Mouse (Mus musculus) c-Kit-positive CD71-positive TER-119-positive erythroid progenitor cells, embryonic 14.5 days (primary cell): ENCODE results near the gene Acss2.
"Not testable (repeated sequence)": the region's sequence is repeated elsewhere in the genome, so short reads cannot be mapped to it uniquely, and the experiment has no call there.

Experiments
- DNase-seq: peaks from one replicate; pipeline ENCODE4 v3.0.0-alpha.2; 2013; ENCODE audit warnings: low spot score

Acss2 gene

GRCm38 (mm10) chr2:155538463-155539057 lies 20.8 kb downstream of the Acss2 start:
- DNase-seq: not testable (repeated sequence)

- DNase-seq: no peak
Observed at GRCm38 (mm10) chr2:155539696-155540095, 21.9 kb downstream of the Acss2 start.

DNA sequence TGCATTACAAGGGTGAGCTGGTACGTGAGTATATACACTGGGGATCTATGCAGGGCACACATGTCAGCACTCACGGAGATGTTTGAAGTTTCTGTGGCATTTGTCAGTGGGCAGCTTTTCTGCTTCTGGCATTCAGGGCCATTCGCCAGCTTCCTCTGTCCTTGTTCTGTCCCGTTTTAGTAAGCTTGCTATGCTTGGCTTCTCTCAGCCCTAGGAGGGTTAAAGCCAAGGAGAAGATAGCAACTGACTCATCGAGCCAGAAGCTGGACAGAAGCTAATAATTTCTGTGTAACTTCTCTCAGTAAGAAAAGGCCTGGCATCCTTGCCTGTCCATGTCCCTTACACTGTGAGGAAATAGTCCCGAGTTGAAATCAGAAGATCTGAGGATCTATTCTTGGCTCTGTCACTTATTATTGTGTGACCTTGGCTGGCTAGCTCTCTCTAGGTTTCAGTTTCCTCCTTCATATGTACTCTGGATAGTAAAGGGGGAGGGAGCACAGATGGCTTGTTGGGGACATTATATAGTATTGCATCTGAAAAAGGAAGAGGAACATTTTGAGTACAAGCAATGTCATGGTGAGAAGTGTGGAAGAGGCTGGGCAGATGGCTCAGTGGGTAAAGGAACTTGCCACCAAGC lies 23.2 kb downstream of the Acss2 start:
- no peak for DNase-seq

- no peak for DNase-seq
Observed at GRCm38 (mm10) chr2:155546955-155547354, 29.2 kb downstream of the Acss2 start.

- DNase-seq: no peak
Observed at GRCm38 (mm10) chr2:155552336-155552735, 34.6 kb downstream of the Acss2 start.

DNA sequence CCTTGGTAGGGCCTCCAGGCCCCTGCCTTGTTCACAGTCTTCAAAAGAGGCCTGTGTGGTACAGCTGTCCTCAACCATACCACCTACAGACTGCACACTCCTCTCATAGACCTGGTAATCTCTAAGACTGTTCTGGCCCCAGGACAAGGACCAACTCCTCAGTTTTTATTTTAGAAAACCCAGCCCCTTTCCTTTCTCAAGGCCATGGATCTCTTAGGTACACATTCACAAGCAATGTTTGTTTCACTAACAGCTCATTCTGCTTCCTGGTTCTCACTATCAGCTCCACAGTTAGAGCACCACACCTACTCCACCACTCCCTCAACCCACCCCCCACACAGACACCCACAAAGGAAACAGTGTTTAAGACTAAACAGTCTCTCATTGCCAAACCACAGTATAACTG lies 35.2 kb downstream of the Acss2 start:
- peak; percentile 46 for DNase-seq

DNA sequence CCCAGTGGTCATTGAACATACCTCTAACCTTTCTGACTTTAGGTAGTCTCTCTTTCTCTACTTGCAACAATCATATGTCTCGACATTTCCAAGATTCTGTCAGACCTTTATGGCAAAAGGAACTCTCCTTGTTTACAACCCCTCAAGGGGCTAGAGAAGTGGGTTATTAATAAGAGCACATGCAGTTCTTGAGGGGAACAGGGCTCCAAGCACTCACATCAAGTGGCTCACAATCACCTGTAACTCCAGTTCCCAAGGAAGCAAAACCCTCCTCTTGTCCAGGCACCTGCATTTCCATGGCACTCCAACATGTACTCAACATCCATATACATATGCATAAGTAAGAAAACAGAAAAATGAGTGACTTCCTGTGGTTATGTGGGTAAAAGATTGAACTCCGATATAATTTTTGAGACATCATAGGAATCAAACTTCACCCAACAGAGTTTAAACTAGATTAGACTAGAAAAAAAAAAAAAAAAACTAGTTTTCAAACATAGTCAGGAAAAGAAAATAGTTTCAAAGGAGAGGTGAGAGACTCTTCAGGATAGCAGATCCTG lies 36.8 kb downstream of the Acss2 start:
- DNase-seq: no peak

DNA sequence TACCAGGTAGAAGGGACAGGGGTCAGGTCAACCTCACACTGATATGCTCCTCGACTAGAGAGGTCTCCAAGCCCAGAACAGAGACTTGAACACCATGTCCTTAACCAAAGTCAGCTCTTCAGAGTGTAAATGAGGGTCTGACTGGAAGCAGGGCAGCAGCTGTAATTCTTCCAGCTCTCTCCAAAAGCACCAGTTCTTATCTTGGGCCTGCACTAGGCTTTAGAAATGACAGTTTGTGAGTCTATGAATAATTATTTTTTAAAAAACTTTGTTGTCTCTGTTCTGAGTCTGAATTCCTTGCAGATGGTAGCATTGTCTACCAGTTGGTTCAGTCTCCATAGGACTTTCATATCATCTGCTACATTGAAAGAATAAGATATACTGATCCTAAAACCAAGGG lies 44.5 kb downstream of the Acss2 start:
- no peak for DNase-seq

GRCm38 (mm10) chr2:155562934-155563333 lies 45.2 kb downstream of the Acss2 start:
- no peak for DNase-seq

DNA sequence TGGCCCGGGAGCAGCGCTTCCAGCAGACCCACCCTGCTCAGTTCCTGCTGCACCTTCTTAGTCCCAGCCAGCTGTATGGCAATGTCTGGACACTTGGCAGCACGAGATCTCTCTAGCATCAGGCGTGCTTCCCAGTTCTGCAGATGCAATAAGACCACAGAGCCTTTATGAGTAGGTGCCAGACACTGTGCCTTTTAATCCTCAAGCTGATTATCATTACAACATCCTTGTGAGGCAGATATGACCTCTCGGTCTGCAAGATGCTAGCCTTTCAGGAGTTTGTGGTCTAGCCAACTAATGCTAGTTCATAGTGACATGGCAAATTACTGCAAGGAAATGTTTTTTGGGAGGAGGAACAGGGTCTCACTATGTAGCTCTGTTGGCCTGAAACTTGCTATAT lies 50.0 kb downstream of the Acss2 start:
- no peak for DNase-seq

DNA sequence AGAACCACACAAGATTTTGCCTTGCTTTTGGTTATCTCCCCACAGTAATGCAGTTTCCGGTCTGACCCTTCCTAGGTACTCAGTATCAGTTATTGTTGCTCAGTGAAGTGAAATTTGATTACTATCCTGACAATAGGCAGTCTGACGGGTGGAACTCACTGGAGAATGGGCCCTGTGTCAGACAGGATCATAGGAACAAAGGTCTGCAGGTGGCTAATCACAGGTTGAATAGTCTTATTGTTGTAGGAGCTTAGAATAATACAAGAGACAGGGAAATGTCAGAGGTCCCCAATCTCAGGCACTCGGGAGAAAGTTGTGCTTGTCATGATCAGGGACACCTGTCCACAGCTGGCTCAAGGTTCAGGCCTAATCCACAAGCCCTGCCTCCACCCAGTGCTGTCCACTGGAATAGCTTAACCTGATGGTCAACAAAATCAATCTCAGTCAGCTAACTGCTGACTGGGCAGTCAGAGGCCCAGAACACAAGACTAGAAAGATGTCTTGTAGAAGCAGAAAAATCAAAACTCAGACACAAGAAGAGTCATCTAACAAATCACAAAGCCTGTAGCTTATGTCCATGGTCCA lies 51.6 kb downstream of the Acss2 start:
- no peak for DNase-seq

- DNase-seq: no peak
Observed at GRCm38 (mm10) chr2:155573001-155573400, 55.3 kb downstream of the Acss2 start.

DNA sequence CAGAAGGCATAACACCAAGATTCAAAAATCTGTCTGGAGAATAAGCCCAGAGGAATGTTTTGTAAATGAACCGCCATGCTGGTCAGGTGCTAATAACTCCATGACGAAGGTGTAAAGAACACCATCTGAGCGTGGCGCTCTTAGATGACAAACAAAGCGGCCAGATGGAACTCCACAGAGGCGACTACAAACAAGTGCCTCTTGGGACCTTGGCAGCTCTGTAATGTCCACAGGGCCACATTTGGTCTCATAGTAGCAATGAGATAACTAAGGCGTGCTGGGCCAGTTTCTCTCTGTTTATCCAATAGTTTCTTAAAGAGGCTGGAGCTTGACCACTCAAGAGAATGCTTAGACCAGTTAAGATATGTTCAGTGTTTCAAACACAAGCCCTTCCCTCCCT lies 56.2 kb downstream of the Acss2 start:
- no peak for DNase-seq

GRCm38 (mm10) chr2:155574700-155575099 lies 57.0 kb downstream of the Acss2 start:
- DNase-seq: no peak

DNA sequence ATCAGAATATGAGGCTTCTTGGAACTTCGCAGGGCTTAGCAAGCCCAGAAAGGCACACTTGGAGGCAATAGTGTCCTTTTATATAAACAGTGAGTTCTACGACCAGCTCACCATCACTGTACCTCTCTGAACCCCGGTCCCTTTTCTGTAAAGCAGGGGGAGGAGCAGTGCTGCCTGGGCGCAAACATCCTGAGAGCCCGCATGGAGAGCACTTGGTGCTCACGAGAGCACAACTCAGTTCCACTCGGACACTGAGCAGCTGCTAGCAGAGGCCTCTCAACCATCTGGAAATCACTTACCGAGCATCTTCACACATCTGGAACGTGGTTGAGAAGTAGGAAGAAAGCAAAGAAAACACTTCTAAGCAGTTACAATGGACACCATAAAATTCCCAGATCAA lies 58.9 kb downstream of the Acss2 start:
- no peak for DNase-seq

- no peak for DNase-seq
Observed at GRCm38 (mm10) chr2:155580331-155580730, 62.6 kb downstream of the Acss2 start.

DNA sequence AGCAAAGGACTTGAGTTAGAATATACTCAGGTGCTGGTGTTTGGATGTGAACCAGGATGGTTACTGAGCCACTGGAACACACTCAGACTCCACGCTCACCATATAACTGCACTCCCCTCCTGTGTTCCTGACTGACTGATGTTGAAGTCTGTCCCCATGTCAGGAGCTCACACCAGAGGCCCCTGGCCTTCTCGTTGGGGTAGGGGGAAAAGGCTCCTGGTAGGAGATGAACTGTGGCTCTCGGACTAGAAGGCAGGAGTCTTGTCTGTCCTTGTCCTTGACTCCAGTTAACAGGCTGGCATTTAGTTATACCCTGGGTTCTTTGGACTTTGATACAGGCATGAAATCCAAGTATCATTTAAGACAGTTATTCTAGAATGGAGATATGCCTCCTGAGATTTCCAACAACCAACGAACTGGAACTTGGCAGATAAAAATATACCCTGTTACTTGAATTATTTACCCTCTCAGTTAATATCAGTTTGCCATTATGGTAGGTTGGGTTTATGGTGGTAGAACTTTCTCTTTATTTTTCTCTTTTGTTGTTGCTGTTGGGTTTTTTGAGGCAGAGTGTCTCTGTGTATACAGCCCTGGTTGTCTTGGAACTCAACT lies 64.7 kb downstream of the Acss2 start:
- DNase-seq: no peak

DNA sequence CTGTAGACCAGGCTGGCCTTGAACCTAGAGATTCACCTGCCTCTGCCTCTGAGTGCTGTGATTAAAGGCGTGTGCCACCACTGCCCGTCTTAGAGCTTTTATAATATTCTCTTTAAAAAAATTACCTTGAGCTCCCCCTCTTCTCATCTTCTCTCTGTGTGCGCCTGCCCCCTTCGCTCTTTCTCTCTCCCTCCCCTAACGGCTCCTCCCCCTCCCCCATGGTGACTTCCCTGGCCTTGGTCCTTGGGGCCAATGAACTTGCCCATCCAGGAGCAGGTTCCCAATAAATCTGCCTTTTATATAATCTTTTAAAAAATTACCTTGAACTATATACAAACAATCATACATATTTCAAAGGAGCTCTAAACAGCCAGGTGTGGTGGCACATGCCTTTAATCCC lies 65.2 kb downstream of the Acss2 start:
- DNase-seq: no peak

GRCm38 (mm10) chr2:155583927-155584530 lies 66.3 kb downstream of the Acss2 start:
- DNase-seq: peak; percentile 57

DNA sequence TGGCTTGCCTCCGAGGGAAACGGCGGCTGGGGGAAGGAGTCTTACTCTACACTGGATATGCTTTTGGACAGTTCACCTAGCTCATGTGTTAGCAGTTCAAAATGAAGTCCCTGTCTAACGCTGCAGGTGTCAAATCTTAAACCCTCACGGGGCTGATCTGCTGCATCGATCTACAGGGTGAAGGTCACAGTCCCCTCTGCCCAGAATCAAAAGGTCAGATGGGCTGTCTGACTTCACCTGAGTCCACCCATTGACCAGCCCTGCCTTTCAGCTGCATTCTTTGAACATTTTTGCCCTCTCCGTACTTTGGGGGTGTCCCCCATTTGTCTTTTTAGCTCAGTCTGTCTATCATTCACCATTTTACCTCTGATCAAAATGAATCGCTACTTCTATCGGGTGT lies 67.3 kb downstream of the Acss2 start:
- DNase-seq: no peak

- no peak for DNase-seq
Observed at GRCm38 (mm10) chr2:155585486-155585885, 67.7 kb downstream of the Acss2 start.

DNA sequence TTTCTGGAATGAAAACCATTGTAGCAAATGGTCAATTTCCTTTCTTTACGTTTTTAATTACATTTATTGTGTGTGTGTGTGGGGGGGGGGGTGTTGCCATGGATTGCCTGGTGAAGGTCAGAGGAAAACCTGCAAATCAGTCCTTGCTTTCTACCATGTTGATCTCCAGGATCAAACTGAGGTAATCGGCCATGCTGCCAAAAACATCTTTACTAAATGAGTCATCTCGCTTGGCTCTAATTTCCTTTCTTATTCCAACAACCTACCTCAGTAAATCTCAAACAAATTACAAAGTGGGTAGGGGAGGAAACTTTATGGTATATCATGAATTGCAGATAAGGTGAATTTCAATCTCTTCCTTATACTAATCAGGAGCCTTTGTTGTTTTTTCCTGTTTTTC lies 70.4 kb downstream of the Acss2 start:
- DNase-seq: no peak

DNA sequence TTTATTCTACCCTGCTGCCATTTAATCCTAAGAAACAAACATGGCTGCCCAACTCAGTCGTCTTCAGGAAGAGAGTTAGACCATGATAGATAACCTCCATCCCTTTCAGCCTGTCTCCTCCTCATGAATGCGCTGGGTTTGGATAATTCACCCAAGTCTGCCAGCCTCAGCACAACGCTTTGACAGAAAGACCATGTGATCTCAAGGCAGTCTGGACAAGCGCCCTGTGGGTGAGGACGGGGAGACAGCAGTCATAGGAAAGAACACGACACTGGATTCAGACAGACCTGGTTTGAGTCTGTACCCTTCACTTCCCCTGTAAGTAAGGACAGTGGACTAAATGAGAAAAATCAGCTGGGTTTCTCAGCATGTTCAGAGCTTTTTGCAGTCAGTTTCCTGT lies 71.8 kb downstream of the Acss2 start:
- no peak for DNase-seq
